Mouse (Mus musculus): ENCODE data around the gene Adgrb2. TPM values are rescaled to one million over a fixed set of nuclear protein-coding genes. Genes with fewer than 3 reads are reported as not detected.
A peak's percentile ranks its signal among the peaks of the same experiment; 100 is the strongest.

The Adgrb2 gene
- polyA plus RNA-seq, 1 experiment from 2014 or later: 0.33 TPM

- Histone ChIP-seq H3K36me3 (ENCODE audit: insufficient read depth, low read length) (no peaks in the 10 kb centered on the region), H3K4me1 (ENCODE audit: insufficient read depth, low read depth, low read length) (no peaks in the 10 kb centered on the region), H3K4me2 (replicated peaks; ENCODE audit: low read depth, low read length) (no peak overlapping the region), H3K27me3 (replicated peaks; ENCODE audit: insufficient read depth, low read length) (peaks cover 4% of the 10 kb centered on the region; the same call in 1 of the 2 replicates), H3K9ac (replicated peaks; ENCODE audit: low read depth) (no peak overlapping the region), H3K27ac (ENCODE audit: low read length) (no peak overlapping the region), H3K9me3 (ENCODE audit: low read length) (no peaks in the 10 kb centered on the region), H3K4me3 (ENCODE audit: low read depth, low read length) (no peak overlapping the region)
- TF ChIP-seq EP300 (IDR thresholded peaks at IDR 0.05): no peak
- no peak for TF ChIP-seq CTCF (IDR thresholded peaks at IDR 0.05)
- ATAC-seq (no peak), DNase-seq (ENCODE audit: low spot score) (no peak)
- 46% methylated on average over 4 of the region's 4 CpGs for WGBS
These were observed 7.4 kb upstream of the Adgrb2 start for GRCm38 (mm10) chr4:129977256-129977655.

DNA sequence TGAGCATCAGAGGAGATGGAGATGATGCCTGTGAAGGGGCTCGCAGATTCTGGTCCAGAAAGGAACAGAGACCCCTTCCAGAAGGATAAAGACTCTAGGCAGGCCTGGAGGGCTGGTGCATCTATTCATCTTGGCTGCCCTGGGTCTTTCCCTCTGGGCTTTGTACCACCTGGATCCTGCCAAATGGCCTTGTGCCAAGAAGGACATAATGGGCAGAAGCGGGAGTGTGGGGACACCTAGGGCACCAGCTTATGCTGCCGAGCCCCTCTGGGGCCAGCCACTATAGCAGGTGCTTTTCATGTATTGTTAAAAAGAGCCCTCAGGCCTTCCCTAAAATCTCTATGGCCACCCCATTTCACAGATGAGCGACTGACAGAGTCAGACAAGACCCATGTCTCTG is 6.4 kb upstream of the Adgrb2 start:
- no peak for DNase-seq (ENCODE audit: low spot score)
- H3K4me3 ChIP-seq (ENCODE audit: low read depth, low read length): no peak overlapping the region
- no peak for TF ChIP-seq CTCF (IDR thresholded peaks at IDR 0.05)
- no peak for TF ChIP-seq EP300 (IDR thresholded peaks at IDR 0.05)
- WGBS: 62% methylated on average over 4 of the region's 4 CpGs
- H3K9me3 ChIP-seq (ENCODE audit: low read length): no peaks in the 10 kb centered on the region
- H3K4me1 ChIP-seq (ENCODE audit: insufficient read depth, low read depth, low read length): no peaks in the 10 kb centered on the region
- H3K9ac ChIP-seq (replicated peaks; ENCODE audit: low read depth): no peak overlapping the region
- H3K4me2 ChIP-seq (replicated peaks; ENCODE audit: low read depth, low read length): no peak overlapping the region
- no peak overlapping the region for H3K27ac ChIP-seq (ENCODE audit: low read length)
- no peaks in the 10 kb centered on the region for H3K36me3 ChIP-seq (ENCODE audit: insufficient read depth, low read length)
- ATAC-seq: no peak
- H3K27me3 ChIP-seq (replicated peaks; ENCODE audit: insufficient read depth, low read length): peaks cover 12% of the 10 kb centered on the region

GRCm38 (mm10) chr4:129978930-129979329 is 5.7 kb upstream of the Adgrb2 start:
- no peak overlapping the region for H3K4me3 ChIP-seq (ENCODE audit: low read depth, low read length)
- ATAC-seq (no peak), DNase-seq (ENCODE audit: low spot score) (no peak)
- no peaks in the 10 kb centered on the region for H3K36me3 ChIP-seq (ENCODE audit: insufficient read depth, low read length)
- WGBS: 61% methylated on average over 4 of the region's 4 CpGs
- no peak overlapping the region for H3K4me2 ChIP-seq (replicated peaks; ENCODE audit: low read depth, low read length)
- no peak overlapping the region for H3K27ac ChIP-seq (ENCODE audit: low read length)
- no peak overlapping the region for H3K9ac ChIP-seq (replicated peaks; ENCODE audit: low read depth)
- H3K27me3 ChIP-seq (replicated peaks; ENCODE audit: insufficient read depth, low read length): peaks cover 15% of the 10 kb centered on the region
- no peaks in the 10 kb centered on the region for H3K9me3 ChIP-seq (ENCODE audit: low read length)
- H3K4me1 ChIP-seq (ENCODE audit: insufficient read depth, low read depth, low read length): no peaks in the 10 kb centered on the region
- TF ChIP-seq CTCF (IDR thresholded peaks at IDR 0.05): no peak
- TF ChIP-seq EP300 (IDR thresholded peaks at IDR 0.05): no peak

- ATAC-seq (no peak), DNase-seq (ENCODE audit: low spot score) (no peak)
- H3K9me3 ChIP-seq (ENCODE audit: low read length): no peaks in the 10 kb centered on the region
- H3K4me2 ChIP-seq (replicated peaks; ENCODE audit: low read depth, low read length): no peak overlapping the region
- H3K4me1 ChIP-seq (ENCODE audit: insufficient read depth, low read depth, low read length): peaks cover 12% of the 10 kb centered on the region; the same call in 1 of the 2 replicates
- H3K9ac ChIP-seq (replicated peaks; ENCODE audit: low read depth): no peak overlapping the region
- H3K36me3 ChIP-seq (ENCODE audit: insufficient read depth, low read length): no peaks in the 10 kb centered on the region
- no peak overlapping the region for H3K27ac ChIP-seq (ENCODE audit: low read length)
- peaks cover 28% of the 10 kb centered on the region for H3K27me3 ChIP-seq (replicated peaks; ENCODE audit: insufficient read depth, low read length)
- no peak for TF ChIP-seq EP300 (IDR thresholded peaks at IDR 0.05)
- 66% methylated on average over 11 of the region's 11 CpGs for WGBS
- no peak overlapping the region for H3K4me3 ChIP-seq (ENCODE audit: low read depth, low read length)
These were observed 3.0 kb upstream of the Adgrb2 start for GRCm38 (mm10) chr4:129981657-129982056.

- H3K4me1 ChIP-seq (ENCODE audit: insufficient read depth, low read depth, low read length): peaks cover 16% of the 10 kb centered on the region; the same call in 1 of the 2 replicates
- no peak for ATAC-seq
- no peaks in the 10 kb centered on the region for H3K9me3 ChIP-seq (ENCODE audit: low read length)
- 27% methylated on average over 5 of the region's 5 CpGs for WGBS
- H3K4me3 ChIP-seq (ENCODE audit: low read depth, low read length): no peak overlapping the region
- no peak overlapping the region for H3K27ac ChIP-seq (ENCODE audit: low read length)
- H3K36me3 ChIP-seq (ENCODE audit: insufficient read depth, low read length): no peaks in the 10 kb centered on the region
- no peak overlapping the region for H3K9ac ChIP-seq (replicated peaks; ENCODE audit: low read depth)
- no peak overlapping the region for H3K4me2 ChIP-seq (replicated peaks; ENCODE audit: low read depth, low read length)
- DNase-seq (ENCODE audit: low spot score): no peak
- H3K27me3 ChIP-seq (replicated peaks; ENCODE audit: insufficient read depth, low read length): peaks cover 40% of the 10 kb centered on the region
- TF ChIP-seq EP300 (IDR thresholded peaks at IDR 0.05): no peak
These were observed 1.6 kb upstream of the Adgrb2 start for GRCm38 (mm10) chr4:129983046-129983445.

DNA sequence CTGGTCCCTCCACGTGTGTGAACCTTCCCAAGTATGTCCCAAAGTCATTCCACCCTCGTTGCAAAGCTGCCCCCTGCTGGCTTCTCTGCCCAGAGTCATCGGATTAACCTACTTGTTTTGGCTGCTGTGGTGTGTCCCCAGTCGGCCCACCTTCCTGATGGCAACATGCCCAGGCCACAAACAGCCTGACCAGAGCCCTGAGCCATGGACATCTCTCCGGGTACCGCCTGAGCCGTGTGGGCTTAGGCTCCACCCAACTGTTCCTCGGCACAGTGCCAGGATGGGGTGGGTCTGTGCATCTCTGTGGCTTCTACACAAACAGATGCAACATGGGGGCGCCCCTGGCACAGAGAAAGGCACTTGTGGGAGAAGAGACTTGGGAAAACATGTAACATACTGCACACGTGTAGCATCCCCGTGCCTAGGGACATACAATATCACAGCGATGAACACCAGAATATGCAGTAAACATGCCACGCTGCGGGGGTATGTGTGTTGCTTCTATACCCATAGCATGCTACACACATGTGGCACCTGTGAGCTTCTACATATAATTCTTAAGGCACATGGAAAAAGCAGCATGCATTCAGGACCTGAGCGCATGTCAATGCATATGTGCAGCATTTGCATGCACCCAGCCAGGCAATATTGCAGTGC is 778 bp upstream of the Adgrb2 start:
- H3K9me3 ChIP-seq (ENCODE audit: low read length): no peaks in the 10 kb centered on the region
- ATAC-seq: peak; percentile 5
- H3K36me3 ChIP-seq (ENCODE audit: insufficient read depth, low read length): no peaks in the 10 kb centered on the region
- H3K27ac ChIP-seq (ENCODE audit: low read length): no peak overlapping the region
- 5% methylated on average over 15 of the region's 15 CpGs for WGBS
- peaks cover 16% of the 10 kb centered on the region; the same call in 1 of the 2 replicates for H3K4me1 ChIP-seq (ENCODE audit: insufficient read depth, low read depth, low read length)
- H3K4me3 ChIP-seq (ENCODE audit: low read depth, low read length): peak overlapping the region; percentile 50; the same call in 1 of the 2 replicates
- H3K9ac ChIP-seq (replicated peaks; ENCODE audit: low read depth): no peak overlapping the region
- peak overlapping the region; percentile 98 for H3K4me2 ChIP-seq (replicated peaks; ENCODE audit: low read depth, low read length)
- peak; percentile 65 for DNase-seq (ENCODE audit: low spot score)
- peaks cover 45% of the 10 kb centered on the region for H3K27me3 ChIP-seq (replicated peaks; ENCODE audit: insufficient read depth, low read length)
- TF ChIP-seq EP300 (IDR thresholded peaks at IDR 0.05): no peak
- TF ChIP-seq CTCF (IDR thresholded peaks at IDR 0.05): peak; percentile 69

Data from lung, postnatal 0 days (tissue).